16 mouse cellular contexts compared by ENCODE assay signal in the genomic region with DNA sequence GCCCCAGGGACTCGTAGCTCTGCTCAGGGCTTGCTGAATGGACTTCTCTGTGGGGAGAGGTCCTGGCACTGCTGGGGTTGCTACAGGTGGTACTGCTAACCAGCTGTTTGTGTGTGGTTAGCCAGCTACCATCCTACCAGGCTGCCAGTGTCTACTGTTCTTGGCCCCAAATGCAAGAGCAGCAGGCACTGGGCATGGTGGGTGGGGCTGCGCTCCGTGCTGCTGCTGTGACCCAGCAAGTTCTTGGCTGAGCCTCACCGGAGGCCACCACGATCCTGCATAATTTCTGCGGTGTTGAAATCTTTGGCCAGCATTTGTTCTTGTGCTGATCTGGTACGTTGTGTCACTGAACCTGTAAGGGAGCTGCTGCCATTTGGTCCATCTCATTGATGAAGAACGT. TPM values are rescaled to one million over a fixed set of nuclear protein-coding genes. Genes with fewer than 3 reads are reported as not detected.
A peak's percentile ranks its signal among the peaks of the same experiment; 100 is the strongest.
DNase-seq lines count a peak whose midpoint lies in the region; ATAC-seq and TF ChIP-seq lines count a peak whose summit lies in the region.
"Had no signal": no experiment of that assay in that cellular context is flagged by ENCODE, and none has a peak within 500 bp of the region (broad histone marks: within the 10 kb centered on the region; RNA-seq: fewer than 3 reads in every experiment).

No protein-coding gene starts in this region.

- H3K4me1 ChIP-seq in liver, postnatal 0 days (ENCODE audit: insufficient read depth) = peaks cover 47% of the 10 kb centered on the region

- H3K9me3 ChIP-seq in liver, postnatal 0 days (ENCODE audit: low read length) = no peaks in the 10 kb centered on the region
- H3K9me3 ChIP-seq: forebrain, embryonic 15.5 days; kidney, embryonic 15.5 days had no signal

- TF ChIP-seq CTCF in liver, postnatal 0 days (IDR thresholded peaks at IDR 0.05; ENCODE audit: low read depth) = no peak

- H3K36me3 ChIP-seq in liver, postnatal 0 days (replicated peaks; ENCODE audit: insufficient read depth, low read length) = peaks cover 13% of the 10 kb centered on the region

- no peaks in the 10 kb centered on the region for H3K27me3 ChIP-seq in liver, postnatal 0 days (ENCODE audit: insufficient read depth, low read length)
- H3K27me3 ChIP-seq: forebrain, embryonic 15.5 days; kidney, embryonic 15.5 days had no signal

- DNase-seq in cerebellum, adult 11 months = peak; percentile 48
- peak; percentile 35 for DNase-seq in liver, postnatal 0 days
- no peak for DNase-seq in liver
- DNase-seq in gonadal fat pad, adult 2 months (ENCODE audit: low read depth) = peak; percentile 74
- no peak for DNase-seq in kidney, postnatal 14 days
- DNase-seq: B cell, adult 2 months; spleen, adult 18-20 months had no signal

- H3K4me3 ChIP-seq in liver, postnatal 0 days (ENCODE audit: low read depth, low read length) = no peak overlapping the region
- H3K4me3 ChIP-seq: forebrain, embryonic 15.5 days; kidney, embryonic 15.5 days had no signal

- 64% methylated on average over 8 of the region's 8 CpGs for WGBS in liver, postnatal 0 days (ENCODE audit: insufficient replicate concordance)

- no peak for ATAC-seq in cerebellum, adult (ENCODE audit: insufficient number of reproducible peaks, low FRiP score, low TSS enrichment)
- no peak for ATAC-seq in liver, postnatal 0 days
- ATAC-seq in frontal cortex, adult (ENCODE audit: low TSS enrichment) = no peak
- ATAC-seq: forebrain, embryonic 15.5 days; hindbrain, postnatal 0 days had no signal

- TF ChIP-seq EP300 in liver, postnatal 0 days (IDR thresholded peaks at IDR 0.05; ENCODE audit: low read depth) = no peak

- H3K9ac ChIP-seq in liver, postnatal 0 days (replicated peaks) = no peak overlapping the region
- H3K9ac ChIP-seq: forebrain, embryonic 15.5 days; kidney, embryonic 15.5 days had no signal

- H3K27ac ChIP-seq in liver, postnatal 0 days (ENCODE audit: low read depth) = 0 out of 2 replicates have a peak overlapping the region, but pooled peaks have one; percentile 3
- H3K27ac ChIP-seq: forebrain, embryonic 15.5 days; hindbrain, postnatal 0 days; kidney, embryonic 15.5 days; macrophage had no signal

- no peak overlapping the region for H3K4me2 ChIP-seq in liver, postnatal 0 days (ENCODE audit: low read depth, low read length)
- H3K4me2 ChIP-seq: forebrain, embryonic 15.5 days; kidney, embryonic 15.5 days had no signal

RNA-seq across cellular contexts. Expression of a gene that starts 14.9 kb away (rescaled TPM):
- 8.2 and 9.4 TPM in 2 replicates for polyA plus RNA-seq in liver, postnatal 0 days (2015; fragmentation: Nextera tagmentation; extraction: Ambion mirVana)
- polyA plus RNA-seq in gonadal fat pad, adult 2 months (2012; rRNA removed) = 25.5 and 30.3 TPM in 2 replicates

RNA-seq across cellular contexts. Expression of a gene that starts 25.6 kb away (rescaled TPM):
- polyA plus RNA-seq in liver, postnatal 0 days (2015; fragmentation: Nextera tagmentation; extraction: Ambion mirVana) = 0.07 TPM in 1 of 2 replicates, not detected in the other
- polyA plus RNA-seq in gonadal fat pad, adult 2 months (2012; rRNA removed) = 0.31 TPM in 1 of 2 replicates, not detected in the other
- polyA plus RNA-seq: forebrain, embryonic 15.5 days; heart, postnatal 0 days; hindbrain, postnatal 0 days; kidney, embryonic 15.5 days; macrophage; neural tube, embryonic 14.5 days had no signal

RNA-seq across cellular contexts. Expression of a gene that starts 35.3 kb away (rescaled TPM):
- polyA plus RNA-seq in liver, postnatal 0 days (2015; fragmentation: Nextera tagmentation; extraction: Ambion mirVana) = 0.16 and 0.17 TPM in 2 replicates
- 0.80 and 0.92 TPM in 2 replicates for polyA plus RNA-seq in gonadal fat pad, adult 2 months (2012; rRNA removed)
- polyA plus RNA-seq: liver, embryonic 16.5 days had no signal

Comparison
In these comparisons a context has a peak if more than half of its experiments do, and no peak if none do; other contexts are left out.
1. DNase-seq: peak in cerebellum, adult 11 months (single experiment), liver, postnatal 0 days (single experiment) and gonadal fat pad, adult 2 months (single experiment); none in liver (single experiment) and kidney, postnatal 14 days (single experiment).